Mouse (Mus musculus) erythroblast, embryonic 14.5 days (primary cell): ENCODE measurements around the gene Gm48551.

ENCODE experiments used
- GATA1 ChIP-seq: IDR thresholded peaks from 2 replicates; pipeline ENCODE4 v1.6.1; 2012; ENCODE audit warnings: low read length, inconsistent platforms, mixed read lengths
- TAL1 ChIP-seq: IDR thresholded peaks from 3 replicates; pipeline ENCODE4 v1.6.1; 2012; ENCODE audit warnings: low read length, inconsistent platforms, mixed read lengths

DNA sequence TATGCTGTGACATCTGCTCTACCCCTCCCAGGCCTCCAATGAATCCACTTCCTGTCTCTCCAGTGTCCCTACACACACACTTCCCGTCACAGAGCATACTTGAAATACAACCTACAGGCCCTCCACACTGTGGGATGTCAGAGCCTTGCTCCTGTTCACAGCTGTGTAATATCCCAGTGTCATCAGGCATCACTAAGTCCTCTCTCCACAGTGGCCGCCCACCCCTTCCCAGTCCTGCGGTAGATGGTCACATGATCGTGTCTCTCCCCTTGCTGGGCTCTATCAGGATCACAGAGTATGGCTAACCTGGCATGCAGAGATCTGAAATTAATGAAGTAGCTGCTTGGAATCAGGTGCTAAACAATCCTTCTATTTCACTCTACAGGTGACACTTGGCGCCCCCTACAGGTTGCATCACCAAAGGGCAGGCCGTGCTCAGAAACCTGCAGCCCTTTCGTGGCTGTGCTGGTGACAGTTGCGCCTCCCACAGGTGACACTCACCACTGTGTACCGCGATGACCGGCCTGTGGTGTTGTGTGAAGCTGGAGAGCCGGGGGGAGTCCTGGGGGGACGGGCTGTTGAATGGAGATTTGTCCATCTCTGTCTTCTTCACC lies 21.4 kb downstream of the Gm48551 start:
- TF ChIP-seq GATA1 (no peak), TAL1 (no peak)
